Mouse (Mus musculus) E14TG2a.4 (cell line): ENCODE data around the gene Wnt7b.

ENCODE experiments used
- H3K27me3 ChIP-seq: 2 replicates; pipeline ENCODE4 v1.6.1; 2014; ENCODE audit warnings: low read length, control low read depth; ENCODE audit not compliant: insufficient read depth
- H3K36me3 ChIP-seq: 2 replicates; pipeline ENCODE4 v1.6.1; 2014; ENCODE audit warnings: low read length, control low read depth; ENCODE audit not compliant: insufficient read depth
- H3K4me1 ChIP-seq: replicated peaks from 2 replicates; pipeline ENCODE4 v1.6.1; 2014; ENCODE audit warnings: low read depth, low read length, control low read depth
- H3K4me3 ChIP-seq: replicated peaks from 2 replicates; pipeline ENCODE4 v1.5.1; 2014; ENCODE audit warnings: mild to moderate bottlenecking, low read length
- H3K9me3 ChIP-seq: 2 replicates; pipeline ENCODE4 v1.6.1; 2014; ENCODE audit warnings: low read length, control low read depth
- CTCF ChIP-seq: conservative IDR thresholded peaks from 2 replicates; pipeline ENCODE4 v1.5.1; 2014; ENCODE audit warnings: low read length
- NANOG ChIP-seq: IDR thresholded peaks from 2 replicates; pipeline ENCODE4 v1.6.1; 2014; ENCODE audit warnings: borderline replicate concordance, low read length, mixed read lengths
- POU5F1 ChIP-seq: IDR thresholded peaks from 2 replicates; pipeline ENCODE4 v1.6.1; 2014; ENCODE audit warnings: low read length, borderline replicate concordance

Wnt7b gene

DNA sequence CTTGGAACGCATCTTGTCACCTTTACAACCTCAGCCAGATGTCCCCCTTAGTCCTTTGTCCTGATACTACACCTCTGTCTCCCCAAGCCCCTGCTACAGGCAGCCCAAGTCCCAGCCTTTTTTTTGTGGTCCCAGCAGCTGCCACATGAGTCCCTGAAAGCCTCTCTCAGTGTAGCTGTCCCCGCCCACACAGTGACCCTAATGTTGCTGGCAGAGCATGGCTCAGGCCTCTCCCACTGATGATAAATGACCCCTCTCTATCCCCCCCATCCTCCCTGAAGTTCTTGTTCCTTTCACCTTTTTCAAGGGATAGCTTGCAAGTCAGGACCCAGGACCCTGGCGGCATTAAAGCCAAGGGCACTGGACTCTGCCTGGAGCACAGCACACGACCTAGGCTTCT lies 22.2 kb upstream of the Wnt7b start:
- H3K9me3 ChIP-seq: no peaks in the 10 kb centered on the region
- H3K4me1 ChIP-seq: peaks cover 49% of the 10 kb centered on the region
- no peaks in the 10 kb centered on the region; the same call in 1 of the 2 replicates for H3K27me3 ChIP-seq
- TF ChIP-seq CTCF (no peak), NANOG (no peak), POU5F1 (no peak)
- H3K4me3 ChIP-seq: no peak overlapping the region
- H3K36me3 ChIP-seq: no peaks in the 10 kb centered on the region

GRCm38 (mm10) chr15:85603422-85603821 lies 21.1 kb upstream of the Wnt7b start:
- no peak for TF ChIP-seq NANOG
- no peak for TF ChIP-seq POU5F1
- TF ChIP-seq CTCF: no peak
- Histone ChIP-seq H3K9me3 (no peaks in the 10 kb centered on the region), H3K4me3 (no peak overlapping the region), H3K27me3 (no peaks in the 10 kb centered on the region; the same call in 1 of the 2 replicates), H3K4me1 (peaks cover 57% of the 10 kb centered on the region), H3K36me3 (no peaks in the 10 kb centered on the region)

DNA sequence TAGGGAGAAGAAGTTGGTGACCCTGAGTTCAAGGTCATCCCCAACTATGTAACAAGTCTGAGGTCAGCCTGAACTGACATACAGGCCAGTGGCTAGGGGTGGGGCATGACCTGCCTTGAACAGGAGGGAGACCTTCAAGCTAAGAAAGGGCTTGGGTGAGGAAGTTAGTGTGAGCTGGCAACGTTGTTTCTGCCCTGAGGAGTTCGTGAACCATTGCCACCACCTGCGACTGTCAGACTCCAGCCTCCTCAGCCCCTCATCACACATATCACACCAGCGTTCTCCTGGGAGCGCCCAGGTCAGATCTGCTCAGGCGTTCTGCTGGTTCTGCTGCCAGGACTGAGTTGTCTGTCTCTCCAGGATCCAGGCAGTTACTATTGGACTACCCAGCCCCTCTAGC lies 20.5 kb upstream of the Wnt7b start:
- H3K36me3 ChIP-seq: no peaks in the 10 kb centered on the region
- peaks cover 57% of the 10 kb centered on the region for H3K4me1 ChIP-seq
- no peak overlapping the region; the same call in 1 of the 2 replicates for H3K4me3 ChIP-seq
- H3K9me3 ChIP-seq: peaks cover 3% of the 10 kb centered on the region; the same call in 1 of the 2 replicates
- H3K27me3 ChIP-seq: no peaks in the 10 kb centered on the region; the same call in 1 of the 2 replicates
- TF ChIP-seq POU5F1: no peak
- TF ChIP-seq NANOG: no peak
- TF ChIP-seq CTCF: no peak

DNA sequence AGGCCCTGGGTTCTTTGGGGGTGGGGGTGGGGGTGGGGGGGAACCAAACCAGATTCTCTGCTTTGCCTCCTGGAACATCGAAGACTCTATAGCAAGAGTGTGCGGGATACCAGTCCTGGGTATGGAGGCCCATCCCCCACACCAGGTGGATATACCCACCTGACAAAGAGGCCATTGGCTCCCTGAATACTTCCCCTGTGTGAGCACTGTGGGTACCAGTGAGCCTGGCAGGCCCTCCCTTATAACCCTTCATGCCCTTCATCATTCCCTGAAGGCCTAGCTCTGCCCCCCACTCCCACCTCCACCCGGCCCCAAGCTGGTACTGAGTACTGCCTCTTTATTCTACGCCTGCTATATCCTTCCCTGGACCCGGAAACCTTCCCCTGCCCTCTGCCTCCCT lies 19.7 kb upstream of the Wnt7b start:
- TF ChIP-seq NANOG (no peak), CTCF (no peak), POU5F1 (no peak)
- H3K36me3 ChIP-seq: no peaks in the 10 kb centered on the region
- peaks cover 4% of the 10 kb centered on the region; the same call in 1 of the 2 replicates for H3K9me3 ChIP-seq
- H3K4me1 ChIP-seq: peaks cover 57% of the 10 kb centered on the region
- H3K27me3 ChIP-seq: no peaks in the 10 kb centered on the region; the same call in 1 of the 2 replicates
- H3K4me3 ChIP-seq: no peak overlapping the region

DNA sequence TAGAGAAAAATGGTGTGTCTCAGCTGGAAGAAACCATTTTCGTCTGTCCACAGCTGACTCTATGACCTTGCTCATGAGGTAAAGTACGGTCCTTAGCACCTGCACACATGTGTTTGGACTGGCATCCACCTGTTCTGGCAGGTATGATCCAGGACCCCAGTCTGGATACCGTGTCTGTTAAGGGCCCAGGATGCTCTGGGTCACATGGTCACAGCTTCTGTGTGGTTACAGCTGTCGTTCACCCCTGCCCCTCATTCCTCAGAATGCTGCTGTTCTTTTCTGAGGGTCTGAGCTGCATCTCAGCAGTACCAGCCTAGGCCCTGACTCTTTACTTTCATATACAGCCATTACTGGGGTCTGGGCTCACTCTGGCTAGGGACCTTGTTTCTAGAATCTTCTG lies 18.9 kb upstream of the Wnt7b start:
- Histone ChIP-seq H3K4me1 (peaks cover 52% of the 10 kb centered on the region), H3K27me3 (no peaks in the 10 kb centered on the region; the same call in 1 of the 2 replicates), H3K4me3 (no peak overlapping the region), H3K36me3 (no peaks in the 10 kb centered on the region), H3K9me3 (peaks cover 4% of the 10 kb centered on the region; the same call in 1 of the 2 replicates)
- TF ChIP-seq POU5F1 (no peak), CTCF (no peak), NANOG (no peak)

DNA sequence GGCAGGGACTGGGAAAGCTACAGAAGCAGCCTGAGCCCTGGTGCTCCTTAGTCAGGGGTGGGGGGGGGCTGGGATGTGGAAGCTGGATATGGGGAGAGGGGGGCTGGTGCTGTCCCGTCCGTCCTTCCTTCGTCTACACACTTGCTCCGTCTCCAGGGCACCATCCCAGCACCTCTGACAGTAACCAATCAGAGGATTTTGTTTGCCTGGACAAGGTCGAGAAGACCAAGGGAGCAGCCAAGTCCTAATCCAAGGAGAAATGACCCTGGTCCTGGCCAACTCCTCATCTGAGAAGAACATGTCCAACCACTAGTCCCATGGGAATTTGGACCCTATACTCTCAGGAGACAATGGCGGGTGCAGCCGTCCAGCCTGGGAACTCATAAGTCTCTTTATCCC lies 18.4 kb upstream of the Wnt7b start:
- no peaks in the 10 kb centered on the region; the same call in 1 of the 2 replicates for H3K27me3 ChIP-seq
- no peak for TF ChIP-seq NANOG
- no peak for TF ChIP-seq CTCF
- no peak for TF ChIP-seq POU5F1
- no peaks in the 10 kb centered on the region for H3K36me3 ChIP-seq
- 0 out of 2 replicates have a peak overlapping the region, but pooled peaks have one; percentile 3 for H3K4me3 ChIP-seq
- peaks cover 47% of the 10 kb centered on the region for H3K4me1 ChIP-seq
- peaks cover 4% of the 10 kb centered on the region; the same call in 1 of the 2 replicates for H3K9me3 ChIP-seq

GRCm38 (mm10) chr15:85599887-85600695 lies 17.8 kb upstream of the Wnt7b start:
- no peak for TF ChIP-seq CTCF
- no peak for TF ChIP-seq NANOG
- TF ChIP-seq POU5F1: no peak
- Histone ChIP-seq H3K27me3 (no peaks in the 10 kb centered on the region; the same call in 1 of the 2 replicates), H3K36me3 (no peaks in the 10 kb centered on the region), H3K4me3 (peak overlapping the region; percentile 37; the same call in 1 of the 2 replicates), H3K4me1 (peaks cover 42% of the 10 kb centered on the region), H3K9me3 (peaks cover 4% of the 10 kb centered on the region; the same call in 1 of the 2 replicates)

DNA sequence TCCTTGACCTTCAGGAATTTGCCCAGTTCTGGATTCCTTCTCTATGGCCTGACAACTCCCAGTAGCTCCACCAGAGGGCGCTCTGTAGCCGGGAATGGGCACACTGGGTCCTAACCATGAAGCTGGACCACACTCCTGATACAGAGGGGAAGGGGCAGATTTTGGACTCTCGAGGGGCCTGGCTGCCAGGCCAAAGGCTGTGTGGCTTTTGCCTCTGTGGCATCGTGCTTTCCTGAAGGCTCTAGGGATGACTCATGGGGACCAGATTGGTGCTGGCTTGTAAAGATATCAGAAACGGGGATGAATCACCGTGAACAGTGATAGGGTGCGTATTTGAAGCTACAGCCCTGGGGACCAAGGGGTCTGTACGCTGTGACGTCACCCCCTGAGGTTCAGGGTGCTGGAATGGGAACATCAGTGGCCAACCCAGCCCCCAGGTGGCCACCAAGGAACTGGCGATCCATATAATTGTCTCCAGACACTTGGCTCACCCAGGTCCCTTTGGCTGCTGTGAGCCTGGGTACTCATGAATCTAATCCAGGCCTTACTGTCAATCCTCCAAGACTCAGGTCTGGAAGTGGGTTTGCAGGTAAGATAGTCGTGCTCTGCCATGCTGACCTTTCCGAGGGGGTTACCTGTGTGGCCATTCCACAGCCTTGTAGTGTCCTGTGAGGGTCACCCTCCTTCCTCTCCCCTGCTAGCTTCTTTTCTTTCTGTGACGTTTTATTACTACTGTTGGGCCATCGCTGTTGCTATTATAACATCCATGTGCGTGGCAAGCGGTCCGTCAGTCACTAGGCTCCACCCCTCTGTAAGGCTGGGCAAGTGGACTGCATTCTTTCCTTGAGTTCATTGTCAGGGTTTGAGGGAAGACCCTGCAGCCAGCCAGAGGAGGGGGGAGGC lies 17.0 kb upstream of the Wnt7b start:
- no peak for TF ChIP-seq POU5F1
- no peak for TF ChIP-seq NANOG
- TF ChIP-seq CTCF: peak; percentile 95
- Histone ChIP-seq H3K9me3 (peaks cover 4% of the 10 kb centered on the region; the same call in 1 of the 2 replicates), H3K27me3 (no peaks in the 10 kb centered on the region; the same call in 1 of the 2 replicates), H3K4me3 (no peak overlapping the region), H3K36me3 (no peaks in the 10 kb centered on the region), H3K4me1 (peaks cover 42% of the 10 kb centered on the region)
